Mouse (Mus musculus): Measurements from ENCODE around the gene Tmem196.

GRCm38 (mm10) chr12:120014768-120015167 lies 69.1 kb downstream of the Tmem196 start:
- TF ChIP-seq CTCF (IDR thresholded peaks at IDR 0.05) (no peak), POLR2A (IDR thresholded peaks at IDR 0.05; ENCODE audit: insufficient read depth, low read depth, low read length) (no peak), EP300 (IDR thresholded peaks at IDR 0.05; ENCODE audit: insufficient read depth, low read depth, low read length) (no peak)
